Mouse (Mus musculus) induced T-regulatory cell, adult 2 months (primary cell): Measurements from ENCODE around the gene Gp1ba.

Experiments
- DNase-seq: peaks from one replicate; pipeline ENCODE4 v3.0.0-alpha.2; 2012; ENCODE audit warnings: low read depth

Gp1ba gene

GRCm38 (mm10) chr11:70670483-70670882, 31.6 kb downstream of the Gp1ba start:
- no peak for DNase-seq

DNA sequence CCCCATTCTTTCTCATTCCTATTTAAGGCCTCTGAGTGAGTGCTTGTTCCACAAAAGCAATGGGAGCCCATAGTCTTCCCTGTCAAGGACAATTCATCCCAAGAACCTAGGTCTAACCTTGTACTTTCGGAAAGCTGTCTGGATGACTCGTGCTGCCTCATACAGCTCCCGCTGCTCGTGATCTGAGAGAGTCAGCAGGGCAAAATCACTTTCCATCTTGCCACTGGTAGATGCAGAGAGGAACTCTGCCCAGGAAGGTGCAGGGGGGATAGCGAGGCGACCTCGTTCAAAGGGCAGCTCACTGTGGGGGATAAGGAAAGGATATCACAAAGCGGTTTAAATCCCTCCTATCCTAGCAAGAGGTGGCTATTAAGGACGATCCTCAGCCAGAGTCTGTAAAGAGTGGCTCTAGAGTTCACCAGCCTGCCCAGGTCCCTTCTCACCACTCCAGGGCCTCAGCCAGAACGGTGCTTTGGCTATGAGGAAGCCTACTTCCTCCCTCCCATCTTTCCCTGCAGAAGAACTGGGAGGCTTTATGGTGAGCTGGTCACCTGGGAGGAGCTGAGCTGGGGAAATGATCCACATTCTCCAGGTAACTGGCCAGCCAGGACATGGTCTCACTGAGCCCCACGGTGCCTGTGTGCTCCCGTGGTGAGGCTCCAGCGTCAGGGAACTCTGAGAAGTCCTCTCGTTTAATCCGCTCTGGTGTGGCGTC, 32.6 kb downstream of the Gp1ba start:
- DNase-seq = no peak

DNA sequence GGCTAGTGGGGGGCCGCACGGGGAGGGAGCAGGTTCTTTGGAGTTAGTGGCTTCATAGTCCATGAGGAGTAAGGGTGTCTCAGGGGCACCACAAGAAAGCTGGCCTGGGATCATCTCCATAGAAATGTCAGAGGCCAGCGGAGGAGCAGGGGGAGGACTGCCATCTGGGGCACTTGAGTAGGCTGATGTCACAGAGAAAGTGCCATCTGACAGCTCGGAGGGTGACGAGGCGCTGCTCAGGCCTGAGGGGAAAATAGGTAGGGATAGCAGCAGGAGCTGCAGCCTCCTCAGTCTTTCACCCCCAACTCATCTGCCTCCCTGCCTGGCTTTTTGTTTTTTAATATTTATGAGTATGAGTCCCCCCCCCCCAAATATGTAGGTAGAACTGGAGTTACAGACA, 35.1 kb downstream of the Gp1ba start:
- DNase-seq = no peak

DNA sequence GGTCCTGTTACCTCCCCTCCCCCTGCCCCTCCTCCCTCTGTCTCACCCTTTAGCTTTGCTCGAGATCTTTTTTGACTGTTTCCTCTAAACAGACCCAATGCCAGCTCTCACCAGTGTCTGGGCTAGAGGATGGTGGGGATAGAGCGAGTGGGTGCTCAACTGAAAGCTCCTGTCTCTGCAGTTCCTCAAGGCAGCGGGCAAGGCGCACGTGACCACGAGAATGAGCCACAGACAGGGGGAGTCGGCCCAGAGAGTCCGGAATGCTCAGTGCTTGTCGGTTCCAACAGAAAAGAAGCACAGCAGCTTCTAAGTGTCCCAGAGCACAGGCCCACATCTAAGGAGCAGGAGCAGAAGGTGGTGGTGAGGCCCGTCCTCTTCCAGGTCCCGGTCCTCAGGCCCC, 35.6 kb downstream of the Gp1ba start:
- DNase-seq = no peak

- no peak for DNase-seq
Measured at GRCm38 (mm10) chr11:70678092-70678491, 39.2 kb downstream of the Gp1ba start.

DNA sequence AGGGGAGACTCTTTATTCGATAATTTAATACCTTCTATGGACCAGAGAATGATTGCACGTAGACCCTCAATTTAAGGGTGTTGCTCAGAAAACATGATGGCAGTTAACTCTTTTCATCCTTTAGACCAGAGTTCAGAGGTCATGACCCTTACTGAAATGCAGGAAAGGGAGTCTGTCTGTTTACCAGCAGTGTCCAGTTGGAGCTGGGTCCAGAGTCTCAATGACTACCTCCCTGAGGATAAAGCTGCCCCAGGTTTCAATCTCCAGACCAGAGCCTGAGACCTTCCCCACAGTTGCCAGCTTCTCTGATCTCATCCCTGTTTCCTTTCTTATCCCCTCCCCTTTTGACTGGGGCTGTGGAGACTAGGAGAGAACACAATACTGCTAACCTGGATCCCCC, 39.7 kb downstream of the Gp1ba start:
- DNase-seq = no peak

GRCm38 (mm10) chr11:70679361-70679760, 40.4 kb downstream of the Gp1ba start:
- DNase-seq = no peak

DNA sequence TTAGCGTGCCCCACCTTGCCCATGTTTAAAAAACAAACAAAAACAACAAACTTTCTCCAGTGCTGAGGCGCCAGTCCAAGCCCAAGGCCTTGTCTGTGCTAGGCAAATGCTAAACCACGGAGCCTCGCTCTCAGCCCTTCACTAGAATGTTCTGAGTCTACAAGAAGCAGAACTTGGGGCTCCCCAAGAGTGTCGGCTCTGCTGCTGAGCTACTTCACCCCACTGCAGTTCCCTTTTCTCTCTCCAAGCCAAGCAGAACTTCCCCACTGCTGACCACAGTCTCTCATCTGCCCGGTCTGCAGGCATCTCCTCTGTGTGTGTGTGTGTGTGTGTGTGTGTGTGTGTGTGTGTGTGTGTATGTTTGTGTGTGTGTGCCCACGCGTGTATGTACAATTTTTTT, 41.0 kb downstream of the Gp1ba start:
- DNase-seq = no peak

- DNase-seq = no peak
Measured at GRCm38 (mm10) chr11:70681170-70681569, 42.2 kb downstream of the Gp1ba start.

DNA sequence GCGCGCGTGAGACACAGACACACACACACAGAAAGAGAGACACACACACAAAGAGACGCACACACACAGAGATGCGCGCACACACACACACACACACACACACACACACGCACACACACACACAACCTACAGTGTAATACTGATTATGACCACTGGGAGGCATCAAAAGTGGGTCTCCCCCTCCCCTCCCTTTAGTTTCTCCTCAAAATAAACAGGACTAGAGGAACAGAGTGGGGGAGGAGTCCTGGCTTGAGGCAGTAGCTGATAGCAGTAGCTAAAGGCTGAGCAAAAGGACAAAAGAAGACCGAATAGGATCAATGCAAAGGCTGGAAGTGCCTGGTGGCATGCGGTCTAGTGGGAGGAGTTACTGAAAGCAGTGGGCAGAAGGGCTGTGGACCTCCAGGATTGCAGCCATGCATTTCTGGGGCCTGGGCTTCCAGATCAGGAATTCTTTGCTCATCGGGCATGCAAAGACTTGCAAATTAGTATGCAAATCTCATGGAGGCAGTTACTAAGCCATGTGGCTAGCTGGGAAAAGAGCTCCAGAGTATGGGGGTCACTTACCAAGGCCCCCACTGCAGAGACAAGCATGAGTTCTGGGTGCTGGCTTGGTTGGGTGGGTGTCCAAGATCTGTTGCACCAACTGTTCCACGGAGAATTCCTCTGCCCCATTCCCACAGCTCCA, 43.1 kb downstream of the Gp1ba start:
- peak; percentile 81 for DNase-seq

DNA sequence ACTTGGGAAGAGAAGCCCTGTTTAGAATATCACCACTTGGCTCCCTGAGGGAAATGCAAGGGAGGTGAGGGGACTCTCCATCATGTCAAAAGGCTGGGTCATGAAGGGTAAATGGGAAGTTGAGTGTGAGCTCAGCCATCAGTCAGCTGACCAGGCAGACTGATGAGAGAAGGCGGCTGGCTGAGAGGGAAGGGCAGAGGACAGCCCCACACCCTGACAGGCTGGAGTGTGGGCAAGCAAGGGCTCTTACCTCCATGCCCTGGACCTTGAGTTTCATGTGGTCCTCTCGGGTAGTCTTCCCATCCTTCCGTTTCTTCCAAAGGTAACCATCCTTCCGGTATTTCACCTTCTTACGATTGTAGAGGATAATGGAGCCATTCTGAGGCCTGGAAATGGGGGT, 44.7 kb downstream of the Gp1ba start:
- no peak for DNase-seq

DNA sequence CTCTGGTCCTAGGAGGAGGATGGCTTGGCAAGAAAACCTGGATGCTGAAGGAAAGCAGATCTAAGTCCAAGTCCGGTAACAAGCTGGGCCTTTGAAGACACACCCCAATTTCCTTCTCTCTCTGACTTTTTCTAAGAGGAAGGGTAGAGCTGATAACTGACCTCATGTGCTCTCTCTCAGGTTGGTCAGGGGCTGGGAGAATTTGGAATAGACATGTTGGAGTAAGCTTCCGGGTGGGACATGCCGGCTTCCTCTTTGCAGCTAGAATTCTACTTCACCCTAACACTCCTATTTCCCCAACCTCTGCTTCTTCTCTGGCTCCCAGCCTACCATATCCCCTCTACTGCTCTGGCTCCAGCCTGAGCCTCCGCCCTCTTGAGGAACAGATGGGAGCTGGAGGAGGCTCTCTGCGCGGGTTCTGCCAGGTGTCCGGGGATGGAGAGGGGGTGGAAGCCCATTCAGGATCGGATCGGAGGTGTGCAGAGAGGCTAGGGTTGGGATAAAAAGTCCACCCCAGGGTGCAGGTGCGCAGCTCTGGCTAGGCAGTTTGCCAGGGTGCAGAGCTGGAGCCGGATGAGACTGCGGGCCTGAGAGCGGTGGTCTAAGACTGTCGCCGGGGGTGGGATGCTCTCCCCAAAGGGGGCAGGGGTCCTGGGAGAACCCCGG, 48.1 kb downstream of the Gp1ba start:
- DNase-seq = no peak

DNA sequence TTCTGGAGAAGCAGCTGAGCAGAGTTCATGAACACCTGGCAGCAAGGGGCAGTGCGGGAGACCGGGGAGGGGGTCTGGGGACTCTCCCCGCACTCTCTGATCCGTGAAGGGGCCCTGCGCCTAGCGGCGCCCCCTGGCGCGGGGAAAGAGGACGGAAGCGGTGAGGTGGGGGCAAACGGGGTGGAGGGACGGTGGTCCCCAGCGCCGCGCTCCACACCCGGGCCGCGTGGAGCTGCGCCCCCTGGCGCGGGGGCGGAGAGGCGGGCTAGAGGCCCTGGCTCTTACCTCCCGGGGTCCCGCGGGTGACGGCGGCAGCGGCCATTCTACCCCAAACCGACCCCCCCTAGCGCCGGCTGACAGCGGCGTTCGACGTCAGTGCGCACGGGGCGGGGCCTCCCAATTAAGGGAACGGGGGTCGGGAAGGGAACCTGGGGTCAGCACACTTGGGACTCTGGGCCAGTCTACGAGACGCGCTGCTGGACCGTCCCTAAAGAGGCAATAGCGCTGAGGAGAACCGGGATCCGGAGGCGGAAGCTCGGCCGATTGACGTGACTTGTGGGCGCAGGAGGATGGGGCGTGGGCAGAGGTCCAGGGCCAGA, 48.8 kb downstream of the Gp1ba start, which contains the start of gene Camta2:
TSS of gene Camta2 (minus strand) at position 505 of the 599 bp plus-strand sequence.
- peak; percentile 87 for DNase-seq

DNA sequence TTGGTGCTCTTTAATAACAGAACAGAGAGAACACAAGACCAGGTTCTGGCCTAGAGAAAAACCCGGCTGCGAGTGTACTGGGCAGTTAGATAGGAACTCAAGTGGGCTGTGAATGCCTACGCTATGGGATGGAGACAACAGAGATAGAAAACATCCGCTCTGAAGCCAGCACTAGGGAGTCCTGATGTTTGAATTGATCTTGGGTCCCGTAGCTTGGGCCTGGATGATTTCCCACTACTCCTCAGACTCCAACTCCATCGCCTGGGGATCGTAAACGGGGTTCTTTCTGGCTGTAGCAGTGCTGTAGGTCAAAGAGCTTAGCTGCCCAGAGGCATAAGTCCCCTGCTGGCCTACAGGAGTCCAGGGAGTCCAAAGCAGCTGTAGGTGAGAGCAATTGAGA, 49.5 kb downstream of the Gp1ba start:
- DNase-seq = no peak

DNA sequence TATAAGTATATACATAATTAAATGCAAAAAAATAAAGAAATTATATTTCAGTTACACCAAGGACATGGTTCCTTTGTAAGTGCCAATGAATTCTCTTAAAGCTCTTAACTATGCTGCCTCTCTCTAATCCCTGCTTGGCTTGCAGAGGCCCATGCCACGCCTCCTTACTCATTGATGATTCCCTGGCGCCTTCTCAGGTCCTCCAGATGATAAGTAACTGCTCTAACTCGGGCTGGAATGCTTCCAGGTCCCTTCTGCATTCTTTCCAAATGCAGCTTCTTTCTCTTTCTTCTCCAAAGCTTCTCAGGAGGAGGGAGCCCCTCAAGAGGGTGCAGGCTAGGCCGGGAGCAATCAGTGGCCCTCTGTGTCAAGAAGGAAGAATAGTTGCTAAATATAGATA, 50.7 kb downstream of the Gp1ba start:
- no peak for DNase-seq
